Mouse (Mus musculus): ENCODE measurements around the gene Dtl.

- TF ChIP-seq GATA1 (IDR thresholded peaks at IDR 0.05; ENCODE audit: borderline replicate concordance, low read length) (no peak), FLI1 (IDR thresholded peaks at IDR 0.05; ENCODE audit: low read length) (no peak)
These were observed 380 bp downstream of the Dtl start for GRCm38 (mm10) chr1:191574871-191575457.

All from megakaryocyte, embryonic 14.5 days (primary cell).